Mouse (Mus musculus) forebrain, embryonic 13.5 days (tissue): Measurements from ENCODE around the gene Bnc2. TPM values are rescaled to one million over a fixed set of nuclear protein-coding genes. Genes with fewer than 3 reads are reported as not detected.
A peak's percentile ranks its signal among the peaks of the same experiment; 100 is the strongest.

ENCODE experiments used
- ATAC-seq: fragments of 200-750 bp; cut with Nextera tagmentation; 2 replicates; pipeline ENCODE4 v1.8.0; 2017
- H3K27ac ChIP-seq: fragments of 300-500 bp; sonication (generic); 2 replicates; pipeline ENCODE4 v1.5.1; 2015; ENCODE audit warnings: inconsistent platforms, mild to moderate bottlenecking, moderate library complexity
- H3K27me3 ChIP-seq: fragments of 300-500 bp; sonication (generic); 2 replicates; pipeline ENCODE4 v1.6.1; 2015; ENCODE audit warnings: mild to moderate bottlenecking, inconsistent platforms
- H3K36me3 ChIP-seq: fragments of 300-500 bp; sonication (generic); 2 replicates; pipeline ENCODE4 v1.6.1; 2015; ENCODE audit warnings: mild to moderate bottlenecking, inconsistent platforms; ENCODE audit not compliant: poor library complexity, severe bottlenecking
- H3K4me1 ChIP-seq: fragments of 300-500 bp; sonication (generic); 2 replicates; pipeline ENCODE4 v1.6.1; 2015; ENCODE audit warnings: inconsistent platforms
- H3K4me2 ChIP-seq: fragments of 300-500 bp; sonication (generic); 2 replicates; pipeline ENCODE4 v1.6.1; 2015; ENCODE audit warnings: inconsistent platforms, mild to moderate bottlenecking, moderate library complexity
- H3K4me3 ChIP-seq: fragments of 300-500 bp; sonication (generic); 2 replicates; pipeline ENCODE4 v1.5.1; 2015; ENCODE audit warnings: mild to moderate bottlenecking, inconsistent platforms
- H3K9ac ChIP-seq: fragments of 300-500 bp; sonication (generic); 2 replicates; pipeline ENCODE4 v1.6.1; 2015; ENCODE audit warnings: mild to moderate bottlenecking, inconsistent platforms
- H3K9me3 ChIP-seq: fragments of 300-500 bp; sonication (generic); replicated peaks from 2 replicates; pipeline ENCODE4 v1.6.1; 2016; ENCODE audit warnings: inconsistent platforms
- WGBS: fragments of 180-500 bp; shearing (Covaris S2); methylation state at CpG from one replicate; pipeline ENCODE4 v1.1.7; 2015; 5-methylcytosine and 5-hydroxymethylcytosine counted together
- polyA plus RNA-seq: library from polyadenylated mRNA; unstranded; fragments of >200 nt; fragmentation: Nextera tagmentation; extraction: Ambion mirVana; gene quantifications from 2 replicates; pipeline ENCODE4 v1.2.1, GENCODE M21; 2015

Bnc2 gene
- polyA plus RNA-seq, 1 experiment from 2014 or later: 1.8 TPM

DNA sequence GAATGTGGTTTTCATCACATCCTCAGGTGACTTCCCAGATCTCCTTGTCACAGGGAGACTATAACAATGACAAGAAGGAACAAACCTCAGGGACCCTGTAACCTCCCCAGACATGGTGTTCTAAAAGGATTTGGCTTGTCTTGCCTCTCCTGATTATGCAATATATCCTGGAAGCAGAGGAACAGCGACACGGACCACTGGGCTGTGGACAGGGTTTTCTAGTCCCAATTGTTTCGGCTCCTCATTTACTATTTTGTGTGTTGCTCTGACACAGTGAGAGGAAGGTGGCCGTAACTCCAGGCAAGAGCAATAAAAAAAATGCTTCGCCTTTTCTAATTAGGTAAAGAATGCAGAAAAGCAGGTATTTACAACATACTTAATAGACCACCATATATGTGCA is 51.8 kb downstream of the Bnc2 start:
- Histone ChIP-seq H3K36me3 (no peaks in the 10 kb centered on the region), H3K9ac (no peak overlapping the region), H3K9me3 (no peaks in the 10 kb centered on the region), H3K27me3 (no peaks in the 10 kb centered on the region), H3K4me1 (no peaks in the 10 kb centered on the region), H3K27ac (no peak overlapping the region), H3K4me2 (no peak overlapping the region), H3K4me3 (no peak overlapping the region)
- WGBS: 83% methylated on average over 5 of the region's 5 CpGs
- no peak for ATAC-seq

DNA sequence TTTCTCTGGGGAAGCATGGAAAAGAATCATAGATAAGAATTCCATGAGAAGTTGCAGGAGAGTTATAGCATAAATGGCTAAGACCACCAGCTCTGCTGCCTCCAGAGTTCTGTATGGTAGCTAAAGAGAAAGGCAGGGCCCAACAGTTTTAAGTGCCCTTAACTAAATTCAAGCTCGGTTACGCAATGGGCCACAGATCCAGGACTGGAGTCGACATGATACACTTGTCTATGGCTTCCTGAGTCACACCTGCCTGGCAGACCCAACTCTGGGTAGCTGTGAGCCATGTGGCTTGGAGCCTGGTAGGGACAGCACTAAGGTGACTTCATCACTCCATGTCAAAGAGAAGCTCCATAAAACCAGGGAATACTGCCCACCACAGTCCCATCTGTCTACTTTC is 53.3 kb downstream of the Bnc2 start:
- H3K9me3 ChIP-seq: no peaks in the 10 kb centered on the region
- no peak overlapping the region for H3K27ac ChIP-seq
- no peak for ATAC-seq
- 92% methylated on average over 3 of the region's 3 CpGs for WGBS
- no peak overlapping the region for H3K4me3 ChIP-seq
- no peaks in the 10 kb centered on the region for H3K36me3 ChIP-seq
- H3K9ac ChIP-seq: no peak overlapping the region
- no peaks in the 10 kb centered on the region for H3K4me1 ChIP-seq
- H3K4me2 ChIP-seq: no peak overlapping the region
- H3K27me3 ChIP-seq: no peaks in the 10 kb centered on the region

GRCm38 (mm10) chr4:84609861-84610260 is 65.2 kb downstream of the Bnc2 start:
- WGBS: 82% methylated on average over 4 of the region's 4 CpGs
- H3K9ac ChIP-seq: no peak overlapping the region
- H3K9me3 ChIP-seq: no peaks in the 10 kb centered on the region; the same call in 1 of the 2 replicates
- no peak overlapping the region for H3K27ac ChIP-seq
- no peak overlapping the region for H3K4me3 ChIP-seq
- no peaks in the 10 kb centered on the region for H3K27me3 ChIP-seq
- no peak overlapping the region for H3K4me2 ChIP-seq
- no peaks in the 10 kb centered on the region for H3K4me1 ChIP-seq
- H3K36me3 ChIP-seq: no peaks in the 10 kb centered on the region
- no peak for ATAC-seq

DNA sequence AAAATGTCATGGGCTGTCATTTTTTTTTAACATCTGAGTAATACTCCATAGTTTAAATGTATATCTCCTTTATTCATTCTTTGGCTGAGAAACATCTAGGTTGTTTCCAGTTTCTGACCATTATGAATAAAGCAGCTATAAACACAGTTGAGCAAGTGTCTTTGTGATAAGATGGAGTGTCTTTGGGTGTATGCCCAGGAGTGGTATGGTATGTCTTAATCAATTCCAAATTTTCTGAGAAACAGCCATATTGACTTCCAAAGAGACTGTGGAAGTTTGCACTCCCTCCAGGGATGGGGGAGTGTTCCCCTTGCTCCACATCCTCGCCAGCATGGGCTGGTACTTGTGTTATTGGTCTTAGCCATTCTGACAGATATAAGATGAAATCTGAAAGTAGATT is 70.6 kb downstream of the Bnc2 start:
- Histone ChIP-seq H3K36me3 (no peaks in the 10 kb centered on the region), H3K9ac (no peak overlapping the region), H3K27me3 (no peaks in the 10 kb centered on the region), H3K9me3 (no peaks in the 10 kb centered on the region; the same call in 1 of the 2 replicates), H3K4me2 (no peak overlapping the region), H3K4me3 (no peak overlapping the region), H3K4me1 (no peaks in the 10 kb centered on the region), H3K27ac (no peak overlapping the region)
- ATAC-seq: no peak
- 93% methylated on average over 1 of the region's 1 CpGs for WGBS

- ATAC-seq: no peak
- Histone ChIP-seq H3K9me3 (no peaks in the 10 kb centered on the region), H3K4me1 (no peaks in the 10 kb centered on the region), H3K27me3 (no peaks in the 10 kb centered on the region), H3K36me3 (no peaks in the 10 kb centered on the region), H3K9ac (no peak overlapping the region), H3K4me2 (no peak overlapping the region), H3K4me3 (no peak overlapping the region), H3K27ac (no peak overlapping the region)
- WGBS: 82% methylated on average over 6 of the region's 6 CpGs
Observed at GRCm38 (mm10) chr4:84580260-84580952, 94.7 kb downstream of the Bnc2 start.

GRCm38 (mm10) chr4:84578296-84578695 is 96.8 kb downstream of the Bnc2 start:
- WGBS: 94% methylated on average over 1 of the region's 1 CpGs
- no peak overlapping the region for H3K4me3 ChIP-seq
- H3K4me1 ChIP-seq: no peaks in the 10 kb centered on the region
- H3K9me3 ChIP-seq: no peaks in the 10 kb centered on the region
- H3K9ac ChIP-seq: no peak overlapping the region
- H3K27me3 ChIP-seq: no peaks in the 10 kb centered on the region
- no peak for ATAC-seq
- no peak overlapping the region for H3K4me2 ChIP-seq
- H3K27ac ChIP-seq: no peak overlapping the region
- H3K36me3 ChIP-seq: no peaks in the 10 kb centered on the region

DNA sequence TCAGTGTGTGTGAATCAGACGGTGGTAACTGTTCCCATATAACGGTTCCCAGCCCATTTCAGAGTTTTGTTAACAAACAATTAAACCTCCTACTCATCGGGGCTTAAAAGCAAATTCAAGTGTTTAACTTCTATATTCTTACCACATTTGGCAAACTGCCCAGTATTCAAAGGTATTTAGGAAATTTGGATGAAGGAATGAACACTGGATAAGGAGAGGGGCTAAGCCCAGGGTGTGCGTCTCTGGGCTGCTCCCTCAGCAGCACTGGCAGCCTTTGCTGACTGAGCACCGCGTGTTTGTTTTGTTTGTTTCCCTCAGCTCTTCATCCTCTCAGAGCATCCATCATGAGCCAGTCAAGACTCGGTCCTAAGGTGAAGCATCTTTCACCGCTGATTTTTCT is 109.0 kb downstream of the Bnc2 start:
- H3K9ac ChIP-seq: no peak overlapping the region
- ATAC-seq: peak; percentile 38; the same call in 1 of the 2 replicates

GRCm38 (mm10) chr4:84545204-84545871 is 129.7 kb downstream of the Bnc2 start:
- Histone ChIP-seq H3K9me3 (no peaks in the 10 kb centered on the region), H3K27ac (no peak overlapping the region)
- peak; percentile 91 for ATAC-seq

More for the DNA sequence above, 109.0 kb downstream of the Bnc2 start:
- no peaks in the 10 kb centered on the region for H3K36me3 ChIP-seq
- no peak overlapping the region for H3K27ac ChIP-seq
- 38% methylated on average over 8 of the region's 8 CpGs for WGBS
- H3K4me3 ChIP-seq: no peak overlapping the region
- no peak overlapping the region for H3K4me2 ChIP-seq
- no peaks in the 10 kb centered on the region for H3K27me3 ChIP-seq
- H3K4me1 ChIP-seq: peaks cover 6% of the 10 kb centered on the region; the same call in 1 of the 2 replicates
- no peaks in the 10 kb centered on the region for H3K9me3 ChIP-seq

DNA sequence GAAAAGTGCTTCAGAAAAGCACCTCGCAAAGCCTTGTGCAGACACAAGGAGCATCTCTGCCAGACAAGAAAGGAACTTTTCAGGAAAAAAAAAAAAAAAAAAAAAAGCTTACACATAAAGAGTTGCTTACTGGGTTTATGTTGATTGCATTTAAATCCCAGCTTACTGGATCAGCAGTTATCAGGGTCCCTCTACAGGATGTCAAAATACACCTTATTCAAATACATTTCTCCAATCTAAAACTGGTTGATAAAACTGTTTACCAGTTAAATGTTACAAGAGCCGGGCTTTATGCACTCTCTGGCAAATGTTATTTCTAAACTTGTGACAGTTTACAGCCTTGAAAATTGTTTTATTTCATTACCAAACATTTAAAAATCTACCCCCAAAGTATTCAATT is 130.4 kb downstream of the Bnc2 start:
- no peaks in the 10 kb centered on the region for H3K36me3 ChIP-seq
- peaks cover 25% of the 10 kb centered on the region for H3K27me3 ChIP-seq
- no peak overlapping the region for H3K9ac ChIP-seq
- H3K4me3 ChIP-seq: no peak overlapping the region
- H3K27ac ChIP-seq: no peak overlapping the region
- WGBS: 33% methylated on average over 2 of the region's 2 CpGs
- peaks cover 13% of the 10 kb centered on the region for H3K4me1 ChIP-seq
- no peaks in the 10 kb centered on the region for H3K9me3 ChIP-seq
- peak overlapping the region; percentile 92; the same call in 1 of the 2 replicates for H3K4me2 ChIP-seq
- ATAC-seq: no peak

More at GRCm38 (mm10) chr4:84545204-84545871, 129.7 kb downstream of the Bnc2 start:
- under 1% methylated on average over 62 of the region's 62 CpGs for WGBS
- Histone ChIP-seq H3K36me3 (no peaks in the 10 kb centered on the region), H3K4me3 (peak overlapping the region; percentile 55), H3K4me1 (peaks cover 13% of the 10 kb centered on the region), H3K4me2 (peak overlapping the region; percentile 92), H3K9ac (peak overlapping the region; percentile 74), H3K27me3 (peaks cover 25% of the 10 kb centered on the region)

DNA sequence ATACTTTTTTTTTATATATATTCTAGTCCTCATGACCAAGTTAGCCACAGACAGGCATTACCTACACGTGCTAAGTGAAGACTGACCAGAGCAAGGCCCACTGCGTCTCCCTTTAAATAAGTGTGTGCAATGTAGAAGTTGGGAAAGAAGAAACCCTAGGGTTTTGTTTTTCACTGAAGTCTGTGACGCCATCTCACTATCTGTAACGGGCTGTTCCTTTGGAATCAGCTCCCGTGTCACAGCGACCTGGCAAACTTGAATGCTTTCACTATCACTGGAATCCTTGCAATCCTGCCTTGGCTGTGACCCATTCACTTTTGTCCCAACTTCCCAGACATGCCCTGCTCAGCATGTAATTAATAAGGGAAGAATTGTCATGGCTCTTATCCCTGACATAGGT is 134.5 kb downstream of the Bnc2 start:
- no peaks in the 10 kb centered on the region for H3K4me1 ChIP-seq
- H3K9me3 ChIP-seq: no peaks in the 10 kb centered on the region
- ATAC-seq: no peak
- no peak overlapping the region for H3K9ac ChIP-seq
- 65% methylated on average over 6 of the region's 6 CpGs for WGBS
- H3K4me3 ChIP-seq: no peak overlapping the region
- peaks cover 13% of the 10 kb centered on the region; the same call in 1 of the 2 replicates for H3K27me3 ChIP-seq
- no peaks in the 10 kb centered on the region for H3K36me3 ChIP-seq
- no peak overlapping the region for H3K4me2 ChIP-seq
- no peak overlapping the region for H3K27ac ChIP-seq

GRCm38 (mm10) chr4:84539396-84539795 is 135.7 kb downstream of the Bnc2 start:
- 81% methylated on average over 8 of the region's 8 CpGs for WGBS
- peaks cover 12% of the 10 kb centered on the region; the same call in 1 of the 2 replicates for H3K27me3 ChIP-seq
- no peak for ATAC-seq
- H3K9ac ChIP-seq: no peak overlapping the region
- no peaks in the 10 kb centered on the region for H3K4me1 ChIP-seq
- no peak overlapping the region for H3K27ac ChIP-seq
- no peak overlapping the region for H3K4me3 ChIP-seq
- no peaks in the 10 kb centered on the region for H3K36me3 ChIP-seq
- no peak overlapping the region for H3K4me2 ChIP-seq
- no peaks in the 10 kb centered on the region for H3K9me3 ChIP-seq

DNA sequence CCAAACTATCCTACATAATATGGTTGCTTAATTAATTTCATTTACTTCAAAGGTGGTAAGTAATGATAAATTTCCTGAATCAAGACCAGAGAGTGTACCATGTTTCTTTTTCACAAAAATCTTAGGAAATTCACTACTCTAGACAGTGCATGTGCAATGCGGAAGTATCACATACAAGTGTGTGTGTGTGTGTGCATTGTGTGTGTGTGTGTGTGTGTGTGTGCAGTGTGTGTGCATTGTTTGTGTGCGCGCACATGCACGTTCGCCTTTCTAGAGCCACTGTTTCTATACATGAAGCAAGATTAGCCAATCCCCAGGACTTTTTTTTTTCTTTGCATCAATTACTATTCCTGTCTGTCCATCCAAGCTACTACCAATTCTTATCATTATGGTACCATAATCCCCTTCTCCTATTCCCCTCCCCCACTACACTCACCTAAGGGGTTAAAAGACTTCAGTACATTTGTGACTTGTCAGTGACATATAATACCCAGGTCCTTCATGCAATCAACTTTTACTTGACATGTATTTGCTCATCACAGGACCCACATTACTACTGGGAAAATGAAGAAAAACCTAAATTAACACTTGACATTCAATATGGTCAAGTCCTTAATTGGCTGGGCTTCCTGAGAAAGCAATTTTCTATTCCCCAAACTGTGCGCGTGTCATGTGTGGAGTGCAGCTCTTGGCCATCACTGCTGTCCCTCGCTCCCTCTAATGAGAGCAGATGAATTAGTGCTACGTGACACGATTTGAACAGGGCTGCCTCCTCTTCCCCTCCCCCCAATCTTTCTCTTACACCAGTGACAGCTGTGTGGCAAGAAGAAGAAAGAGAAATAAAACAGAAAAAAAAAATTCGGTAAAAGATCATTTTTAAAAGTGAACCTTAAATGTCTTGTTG is 145.9 kb downstream of the Bnc2 start:
- Histone ChIP-seq H3K36me3 (no peaks in the 10 kb centered on the region), H3K9me3 (no peaks in the 10 kb centered on the region), H3K4me2 (no peak overlapping the region), H3K27ac (no peak overlapping the region), H3K4me3 (no peak overlapping the region), H3K9ac (no peak overlapping the region), H3K4me1 (peaks cover 34% of the 10 kb centered on the region), H3K27me3 (peaks cover 6% of the 10 kb centered on the region)
- peak; percentile 85; the same call in 1 of the 2 replicates for ATAC-seq
- WGBS: 38% methylated on average over 11 of the region's 11 CpGs
